Comparison of ENCODE assay signal across 8 mouse cellular contexts in genomic region chr4:110021956-110022625, GRCm38 (mm10). TPM values are rescaled to one million over a fixed set of nuclear protein-coding genes. Genes with fewer than 3 reads are reported as not detected.
A peak's percentile ranks its signal among the peaks of the same experiment; 100 is the strongest.
DNase-seq lines count a peak whose midpoint lies in the region.

No protein-coding gene starts in this region.

- peaks cover 22% of the 10 kb centered on the region for H3K4me1 ChIP-seq in megakaryocyte, embryonic 14.5 days

- H3K9me3 ChIP-seq in megakaryocyte, embryonic 14.5 days, result no peaks in the 10 kb centered on the region

- H3K4me3 ChIP-seq in megakaryocyte, embryonic 14.5 days (replicated peaks), result peak overlapping the region; percentile 72

- DNase-seq in R1 (ENCODE audit: low read depth, low spot score), result peak; percentile 81
- DNase-seq in cerebellum, postnatal 10 days, result peak; percentile 92 to 94
- peak; percentile 87 to 91 for DNase-seq in frontal cortex, postnatal 36 days (ENCODE audit: low spot score in 2 of 2)
- peak; percentile 72 for DNase-seq in hindlimb bud, embryonic 11.5 days (ENCODE audit: extremely low spot score, low read depth, low spot score)
- DNase-seq in left cerebral cortex, adult 18-20 months (ENCODE audit: low spot score in 2 of 2), result peak; percentile 88 to 95
- peak; percentile 86 to 92 for DNase-seq in right cerebral cortex, adult 2 months (ENCODE audit: low spot score in 2 of 2)
- peak; percentile 77 for DNase-seq in urinary bladder, postnatal 14 days (ENCODE audit: low spot score)

- peaks cover 36% of the 10 kb centered on the region for H3K27me3 ChIP-seq in megakaryocyte, embryonic 14.5 days (replicated peaks)

- H3K36me3 ChIP-seq in megakaryocyte, embryonic 14.5 days (replicated peaks; ENCODE audit: low read length), result no peaks in the 10 kb centered on the region

RNA-seq across cellular contexts. Expression of gene Dmrta2, which starts 44.2 kb away (rescaled TPM):
- 1 to 10 TPM; 2.1 to 2.6 TPM for total RNA-seq in left cerebral cortex, adult 18-20 months (2021)
- polyA plus RNA-seq in megakaryocyte, embryonic 14.5 days (2012; ENCODE audit: insufficient read depth, low replicate concordance), result 0.67 and 4.9 TPM in 2 replicates

Comparison
In these comparisons a context has a peak if more than half of its experiments do, and no peak if none do; other contexts are left out.
1. Peak in every context shown above with its lines: DNase-seq and H3K4me3 ChIP-seq.